Mouse (Mus musculus) urinary bladder, postnatal 36 days (tissue): ENCODE measurements around the gene Castor2.
A peak's percentile ranks its signal among the peaks of the same experiment; 100 is the strongest.

Source experiments
- DNase-seq, 2 experiments: peaks; one replicate each; pipeline ENCODE4 v3.0.0; 2022; ENCODE audit warnings: low spot score in 2 of 2, mixed read lengths in 1 of 2

The Castor2 gene

DNA sequence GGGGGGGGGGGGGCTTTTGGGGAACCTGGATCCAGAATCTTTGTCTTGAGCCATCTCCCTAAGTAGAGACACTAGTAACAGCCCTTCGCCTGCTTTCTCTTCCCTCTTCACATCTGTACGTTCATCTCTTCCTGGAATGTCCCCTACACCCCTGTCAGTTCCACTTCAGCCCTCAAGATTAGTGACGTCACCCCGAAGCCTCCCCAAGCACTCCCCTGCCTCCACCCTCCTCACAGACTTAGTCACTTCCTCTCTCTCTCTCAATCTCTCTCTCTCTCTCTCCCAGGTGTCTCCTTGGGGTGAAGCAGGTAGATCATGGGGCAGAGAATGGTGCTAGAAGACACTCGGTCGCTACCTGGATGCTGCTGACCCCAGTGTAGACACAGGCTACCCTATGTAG lies 3.2 kb downstream of the Castor2 start:
- DNase-seq: no peak

DNA sequence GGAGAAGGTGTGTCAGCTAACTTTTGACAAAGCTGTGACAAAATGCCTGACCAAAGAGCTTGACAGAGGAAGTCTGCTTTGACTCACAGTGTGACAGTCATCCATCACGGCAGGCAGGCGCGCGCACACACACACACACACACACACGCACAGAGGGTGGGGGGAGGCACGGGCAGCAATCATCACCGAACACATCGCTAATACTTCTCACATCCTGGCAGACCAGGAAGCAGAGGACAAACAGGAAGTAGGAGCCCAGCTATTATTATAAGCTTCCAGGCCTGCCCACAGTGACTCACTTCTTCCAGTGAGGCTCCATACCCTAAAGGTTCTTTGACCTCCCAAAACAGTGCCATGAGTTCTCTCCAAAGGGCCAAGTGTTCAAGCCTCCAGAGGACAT lies 6.3 kb downstream of the Castor2 start:
- no peak for DNase-seq

DNA sequence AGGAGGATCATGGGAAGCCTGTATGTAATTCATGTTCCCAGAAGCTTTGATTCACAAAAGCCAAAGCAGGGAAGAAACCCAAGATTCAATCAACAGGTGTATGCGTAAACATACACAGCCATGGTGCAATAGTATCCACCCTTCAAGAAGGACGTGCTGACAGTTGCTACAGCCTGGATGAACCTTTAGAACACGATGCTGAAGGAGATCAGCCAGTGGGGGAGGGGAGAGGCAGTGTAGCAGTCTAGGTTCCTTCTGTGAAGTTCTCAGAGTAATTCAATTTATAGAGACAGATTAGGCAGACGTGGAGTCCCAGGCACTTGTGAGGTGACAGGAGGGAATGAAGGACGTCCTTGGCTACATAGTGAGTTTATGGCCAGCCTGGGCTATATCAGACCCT lies 15.5 kb downstream of the Castor2 start:
- no peak for DNase-seq

DNA sequence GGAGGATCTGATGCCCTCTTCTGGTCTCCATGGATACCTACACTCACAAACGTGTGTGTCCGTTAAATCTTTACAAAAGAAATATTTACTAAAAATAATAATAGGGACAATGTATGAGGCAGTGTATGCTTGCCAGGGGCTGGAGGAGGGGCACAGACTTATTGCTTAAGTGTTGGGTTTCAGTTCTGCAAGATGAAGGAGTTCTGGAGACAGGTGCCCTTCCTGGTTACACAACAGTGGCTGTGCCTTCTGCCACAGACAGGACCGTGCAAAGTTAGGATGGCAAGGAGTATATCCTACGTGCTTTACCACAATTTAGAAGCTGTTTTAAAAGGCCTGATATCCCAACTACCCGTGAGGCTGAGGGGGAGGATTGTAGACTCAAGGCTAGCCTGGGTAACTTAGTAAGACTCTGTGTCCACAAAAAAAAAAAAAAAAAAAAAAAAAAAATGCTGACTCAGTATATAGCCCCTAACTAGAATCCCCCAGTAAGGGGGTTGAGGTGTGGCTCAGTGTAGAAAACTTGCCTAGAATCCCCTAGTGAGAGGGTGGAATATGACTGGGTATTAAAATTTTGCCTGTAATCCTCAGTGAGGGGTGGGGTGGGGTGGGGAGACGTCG lies 16.2 kb downstream of the Castor2 start:
- DNase-seq: no peak

DNA sequence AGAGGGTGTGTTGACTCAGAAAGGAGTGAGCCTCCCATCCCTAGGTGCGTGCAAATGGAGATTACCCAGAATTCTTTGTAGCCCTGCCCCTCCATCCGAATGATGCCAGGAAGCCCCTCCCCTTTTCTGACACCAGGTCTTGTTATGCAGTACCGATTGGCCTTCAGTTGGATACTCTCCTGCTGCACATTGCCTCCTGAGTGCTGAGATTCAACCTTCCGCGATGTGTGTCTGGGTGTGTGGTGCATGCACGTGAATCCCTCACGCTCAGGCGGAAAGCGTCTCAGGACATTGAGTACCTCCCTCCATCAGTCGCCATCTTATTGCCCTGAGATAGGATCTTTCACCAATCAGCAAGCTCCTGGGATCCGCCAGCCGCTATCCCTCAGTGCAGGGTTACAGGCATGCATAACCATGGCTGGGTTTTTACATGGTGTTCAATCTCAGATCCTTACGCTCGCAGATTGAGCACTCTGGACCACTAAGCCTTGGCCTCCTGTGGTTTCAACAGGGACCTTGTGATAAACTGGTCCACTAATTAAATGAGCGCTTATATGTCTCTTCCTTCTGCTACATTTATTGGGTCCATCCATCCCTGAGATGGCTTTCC lies 19.4 kb downstream of the Castor2 start:
- no peak for DNase-seq

DNA sequence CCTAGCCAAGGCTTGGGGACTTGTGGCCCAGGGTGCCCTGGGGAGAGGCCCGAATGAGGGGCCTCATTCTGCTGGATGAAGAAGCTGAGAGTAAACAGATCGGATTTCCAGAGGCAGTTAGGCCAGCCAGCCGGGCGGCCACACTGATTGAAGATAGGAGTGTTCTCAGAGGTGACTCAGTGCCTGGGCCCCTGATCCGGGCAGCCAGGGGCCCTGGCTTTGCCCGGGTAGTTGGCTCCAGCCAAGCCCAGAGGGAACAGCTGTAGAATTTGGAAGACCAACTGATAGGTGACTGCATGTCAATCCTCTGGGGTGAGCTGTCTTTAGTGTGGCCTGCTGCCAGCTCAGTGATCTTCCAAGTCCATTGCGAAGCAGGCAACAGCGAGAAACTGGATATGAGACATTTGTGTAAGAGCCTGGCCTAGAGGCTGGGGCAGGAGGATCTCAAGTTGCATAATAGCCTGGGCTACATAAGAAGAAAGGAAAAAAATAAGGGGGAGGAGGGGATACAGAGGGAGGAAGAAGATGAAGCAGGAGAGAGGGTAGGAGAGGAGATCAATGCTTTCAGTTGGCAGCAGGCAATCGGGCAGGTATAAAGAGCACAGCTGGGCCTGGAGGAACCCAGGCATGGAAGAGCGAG lies 20.1 kb downstream of the Castor2 start:
- DNase-seq: peak; percentile 51 to 67

DNA sequence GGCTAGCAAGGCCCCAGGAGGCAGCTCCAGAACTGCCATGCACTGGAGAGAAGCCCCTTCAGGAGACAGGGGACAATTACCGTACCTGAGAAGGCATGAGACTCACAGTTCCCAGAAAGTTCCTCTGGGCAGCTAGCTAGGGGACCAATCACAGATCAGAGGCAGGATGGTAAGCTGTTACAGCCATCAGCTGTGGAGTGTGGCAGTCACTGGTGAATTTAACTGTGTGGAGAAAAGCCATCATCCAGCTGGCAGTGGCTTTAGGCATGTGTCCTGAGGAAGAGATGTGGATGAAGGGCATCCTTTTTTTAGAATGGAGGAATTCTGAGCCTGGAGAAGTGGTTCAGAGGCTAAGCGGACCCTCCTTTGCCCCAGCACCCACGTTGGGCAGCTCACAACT lies 20.6 kb downstream of the Castor2 start:
- no peak for DNase-seq

DNA sequence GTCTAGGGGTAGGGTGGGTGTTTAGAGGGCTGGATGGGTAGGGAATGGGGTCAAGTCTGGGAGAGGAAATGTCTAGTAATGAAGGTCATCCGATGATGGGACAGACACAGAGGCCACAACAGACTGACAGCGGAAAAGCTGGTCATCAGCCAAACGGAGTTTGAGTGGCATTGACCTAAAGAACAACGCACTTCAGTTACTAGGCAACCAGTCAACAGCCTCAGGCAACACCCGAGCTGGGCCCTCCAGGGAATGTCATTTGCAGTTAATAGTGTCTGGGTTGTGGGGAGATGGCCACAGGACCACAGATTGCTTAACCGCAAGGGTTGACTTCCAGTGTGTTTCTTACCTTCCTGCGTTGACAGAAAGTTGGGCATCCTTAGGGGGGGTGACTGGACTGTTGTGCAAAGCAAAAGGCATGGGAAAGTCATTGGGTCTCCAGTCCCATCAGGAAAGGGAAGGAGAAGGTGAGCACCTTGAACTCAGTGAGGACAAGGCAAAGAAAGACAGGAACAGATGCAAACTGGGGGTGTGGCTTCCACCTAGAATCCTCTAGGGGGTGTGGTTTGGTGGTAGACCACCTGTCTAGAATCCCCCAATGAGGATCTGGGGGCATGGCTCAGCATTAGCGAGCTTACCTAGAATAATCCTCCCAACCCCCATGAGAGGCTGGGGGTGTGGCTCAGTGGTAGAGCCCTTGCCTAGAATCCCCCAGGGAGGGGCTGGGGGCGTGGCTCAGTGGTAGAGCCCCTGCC lies 21.8 kb downstream of the Castor2 start:
- DNase-seq: no peak

DNA sequence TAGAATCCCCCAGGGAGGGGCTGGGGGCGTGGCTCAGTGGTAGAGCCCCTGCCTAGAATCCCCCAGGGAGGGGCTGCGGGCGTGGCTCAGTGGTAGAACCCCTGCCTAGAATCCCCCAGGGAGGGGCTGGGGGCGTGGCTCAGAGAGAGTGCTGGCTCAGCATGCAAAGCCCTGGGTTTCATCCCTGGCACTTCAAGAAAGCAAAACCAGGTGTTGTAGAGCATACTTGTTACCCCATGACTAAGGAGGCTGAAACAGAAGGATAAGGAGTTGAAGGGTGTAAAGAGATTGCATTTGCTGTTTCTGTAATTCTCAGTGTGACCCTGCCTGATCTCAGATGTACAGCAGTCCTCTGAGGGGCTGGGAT lies 22.4 kb downstream of the Castor2 start:
- no peak for DNase-seq

DNA sequence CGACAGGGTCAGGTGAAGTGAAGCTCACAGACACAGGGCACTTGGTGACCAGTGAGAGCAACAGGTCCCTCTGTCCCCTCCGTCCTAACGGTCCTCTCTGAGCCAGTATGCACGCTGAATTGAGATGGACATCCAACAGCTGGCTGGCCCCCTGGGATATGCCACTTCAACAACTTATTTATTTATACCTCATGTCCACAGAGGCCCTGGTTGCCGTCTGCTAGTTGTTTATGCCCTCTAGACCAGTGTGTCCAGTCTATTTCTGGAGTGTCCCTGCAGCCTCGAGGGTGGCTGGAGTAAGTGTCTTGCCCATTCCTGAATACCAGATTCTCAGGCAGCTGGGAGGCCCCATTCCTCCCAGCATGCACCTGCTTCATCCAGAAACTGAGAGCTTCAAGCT lies 24.3 kb downstream of the Castor2 start:
- DNase-seq: peak in 1 of 2 experiments; percentile 24

DNA sequence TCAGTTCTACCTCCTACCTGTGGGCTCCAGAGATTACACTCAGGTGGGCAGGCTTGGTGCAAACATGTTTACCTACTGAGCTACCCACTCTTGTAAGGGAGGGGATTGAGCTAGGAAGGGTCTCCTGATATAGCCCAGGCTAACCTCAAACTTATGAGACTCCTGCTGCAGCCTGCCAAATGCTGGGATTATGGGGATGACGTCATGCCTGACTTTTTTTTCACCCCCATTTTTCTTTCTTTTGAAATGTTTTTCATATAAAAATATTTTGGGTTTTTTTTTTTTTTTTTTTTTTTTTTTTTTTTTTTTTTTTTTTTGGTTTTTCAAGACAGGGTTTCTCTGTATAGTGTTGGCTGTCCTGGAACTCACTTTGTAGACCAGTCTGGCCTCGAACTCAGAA lies 26.7 kb downstream of the Castor2 start:
- no peak for DNase-seq

DNA sequence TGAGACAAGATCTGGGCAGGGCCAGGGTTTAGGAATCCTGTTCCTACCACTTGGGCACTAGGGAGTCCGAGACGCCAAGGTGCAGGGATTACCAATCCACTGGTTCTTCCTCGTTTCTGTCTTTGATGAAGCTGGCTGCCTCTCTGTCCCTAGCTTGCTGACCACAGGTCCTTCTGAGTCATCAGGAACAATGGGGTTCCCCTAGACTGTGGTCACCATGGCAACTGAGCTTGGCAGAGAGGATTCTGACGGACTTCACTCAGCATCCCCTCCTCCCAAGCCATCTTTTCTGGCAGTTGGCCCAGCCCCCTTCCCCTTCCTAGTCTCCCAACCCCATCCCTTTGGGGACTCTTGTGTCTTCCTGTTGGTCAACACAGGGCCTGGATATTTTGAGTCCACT lies 32.1 kb downstream of the Castor2 start:
- DNase-seq: no peak

DNA sequence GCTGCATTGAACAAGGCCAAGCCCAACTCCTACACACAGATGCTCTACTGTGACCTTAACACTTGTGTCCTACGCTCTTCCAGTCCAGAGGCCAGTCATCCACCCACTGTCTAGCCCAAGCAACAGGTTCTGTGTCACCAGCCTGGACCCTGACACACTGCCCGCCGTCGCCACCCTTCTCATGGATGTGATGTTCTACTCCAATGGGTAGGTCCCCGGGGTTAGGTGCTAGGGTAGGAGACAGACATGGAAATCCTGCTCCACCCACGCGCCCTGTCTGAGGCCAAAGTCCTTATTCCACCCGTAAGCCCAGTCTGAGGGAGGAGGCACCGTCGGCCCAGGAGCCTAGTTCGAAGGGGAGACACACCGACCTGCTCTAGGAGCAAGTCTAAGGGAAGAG lies 36.5 kb downstream of the Castor2 start:
- DNase-seq: no peak

DNA sequence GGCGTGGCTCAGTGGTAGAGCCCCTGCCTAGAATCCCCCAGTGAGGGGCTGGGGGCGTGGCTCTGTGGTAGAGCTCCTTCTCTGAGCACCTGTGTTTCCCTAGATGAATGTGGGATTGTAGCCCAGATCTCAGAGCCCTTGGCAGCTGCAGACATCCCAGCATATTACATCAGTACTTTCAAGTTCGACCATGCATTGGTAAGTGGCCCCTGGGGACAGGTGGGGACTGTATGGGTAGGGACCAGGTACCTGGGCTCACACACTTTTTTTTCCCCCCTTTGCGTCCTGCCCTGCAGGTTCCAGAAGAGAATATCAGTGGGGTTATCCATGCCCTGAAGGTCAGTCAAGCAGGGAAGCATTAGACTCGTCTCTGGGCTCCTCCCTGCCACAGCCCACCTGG lies 38.4 kb downstream of the Castor2 start:
- DNase-seq: no peak

DNA sequence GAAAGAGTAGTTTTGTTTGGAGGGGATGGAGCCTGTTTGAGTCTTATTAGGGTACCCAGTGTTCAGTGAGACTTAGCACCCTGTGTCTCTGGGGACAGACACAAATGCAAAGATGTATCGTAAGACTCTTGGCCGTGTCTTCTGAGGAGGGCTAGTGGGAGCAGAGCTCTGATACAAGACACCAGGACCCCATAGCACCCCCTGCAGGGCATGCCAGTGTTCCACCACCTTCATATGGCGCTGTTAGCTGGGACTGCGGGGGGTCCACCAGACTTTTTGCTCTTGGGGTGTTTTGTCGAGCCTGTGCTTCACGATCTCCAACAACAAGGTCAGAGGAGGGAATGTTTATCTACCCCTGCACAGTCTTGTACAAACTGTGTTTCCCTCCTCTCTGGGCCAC lies 39.9 kb downstream of the Castor2 start:
- DNase-seq: no peak

DNA sequence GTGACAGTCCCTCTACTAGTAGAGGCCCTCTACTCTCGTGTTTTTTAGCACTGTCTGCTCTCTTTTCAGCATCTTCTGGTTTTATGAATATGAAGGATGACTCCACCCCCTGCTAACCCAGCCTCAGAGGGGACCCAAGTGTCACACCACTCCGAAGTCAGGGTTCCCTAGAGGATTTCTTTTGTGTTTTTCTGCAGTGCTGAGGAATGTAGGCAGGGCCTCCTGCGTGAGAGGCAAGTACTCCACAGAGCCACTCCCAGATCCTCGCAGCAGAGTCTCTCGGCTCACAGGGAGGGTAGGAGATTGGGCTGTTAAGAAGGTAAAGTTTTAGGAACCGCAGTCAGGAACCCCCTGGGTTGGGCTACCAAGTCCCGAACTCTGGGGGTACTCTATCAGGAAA lies 41.7 kb downstream of the Castor2 start:
- no peak for DNase-seq

DNA sequence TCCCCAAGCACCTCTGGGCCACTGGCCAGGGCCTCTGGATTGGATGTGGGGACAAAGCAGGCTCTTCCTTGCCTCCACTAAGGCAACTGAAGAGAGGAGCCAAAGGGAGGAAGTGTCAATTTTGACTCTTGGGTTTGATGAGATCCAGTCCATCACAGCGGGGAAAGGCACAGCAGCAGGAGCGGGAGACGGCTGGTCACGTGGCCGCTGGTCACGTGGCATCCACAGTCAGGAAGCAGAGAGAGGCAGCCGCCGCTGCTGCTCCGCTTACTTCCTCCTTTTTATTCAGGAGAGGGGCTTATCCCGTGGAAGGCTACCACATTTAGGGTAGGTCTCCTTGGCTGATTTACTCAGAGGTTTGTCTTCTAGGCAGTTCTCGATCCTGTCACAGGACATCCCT lies 42.9 kb downstream of the Castor2 start:
- DNase-seq: no peak

DNA sequence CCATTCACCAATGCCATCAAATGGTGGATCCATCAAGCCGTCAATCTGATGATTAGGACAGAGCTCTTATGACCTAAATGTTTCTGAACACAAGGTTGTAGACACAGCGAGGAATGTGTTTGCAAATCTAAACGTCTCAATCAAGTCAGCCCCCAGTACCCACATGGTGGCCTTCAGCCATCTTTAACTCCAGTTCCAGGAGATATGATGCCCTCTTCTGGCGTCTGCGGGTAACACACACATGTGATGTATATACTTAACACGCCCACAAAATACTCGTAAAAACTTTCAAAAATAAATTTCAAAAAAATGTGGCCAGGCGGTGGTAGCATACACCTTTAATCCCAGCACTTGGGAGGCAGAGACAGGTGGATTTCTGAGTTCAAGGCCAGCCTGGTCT lies 45.5 kb downstream of the Castor2 start:
- no peak for DNase-seq

DNA sequence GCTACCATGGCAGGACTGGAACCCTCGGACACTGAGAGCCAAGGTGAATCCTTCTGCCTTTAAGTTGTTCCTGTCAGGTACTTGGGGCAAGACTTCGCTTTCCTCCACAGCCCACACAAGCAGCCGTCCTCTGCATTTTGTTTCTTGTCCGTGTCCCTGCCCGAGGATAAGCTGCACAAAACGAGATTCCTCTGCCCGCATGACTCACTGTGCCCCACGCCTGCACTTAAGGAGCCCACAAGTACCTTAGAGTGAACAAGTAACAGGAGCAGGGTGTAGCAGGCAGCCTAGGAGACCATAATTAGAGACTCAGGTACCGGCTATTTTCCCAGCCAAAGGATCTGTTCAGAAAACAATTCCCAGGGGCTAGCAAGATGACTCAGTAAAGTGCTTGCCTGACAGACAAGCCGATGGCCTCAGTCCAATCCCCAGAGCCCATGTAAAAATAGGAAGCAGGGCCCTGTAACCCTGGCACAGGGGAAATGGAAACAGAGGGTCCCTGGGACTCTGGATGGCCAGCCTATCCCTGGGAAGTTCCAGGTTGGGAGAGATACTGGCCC lies 47.8 kb downstream of the Castor2 start:
- no peak for DNase-seq

DNA sequence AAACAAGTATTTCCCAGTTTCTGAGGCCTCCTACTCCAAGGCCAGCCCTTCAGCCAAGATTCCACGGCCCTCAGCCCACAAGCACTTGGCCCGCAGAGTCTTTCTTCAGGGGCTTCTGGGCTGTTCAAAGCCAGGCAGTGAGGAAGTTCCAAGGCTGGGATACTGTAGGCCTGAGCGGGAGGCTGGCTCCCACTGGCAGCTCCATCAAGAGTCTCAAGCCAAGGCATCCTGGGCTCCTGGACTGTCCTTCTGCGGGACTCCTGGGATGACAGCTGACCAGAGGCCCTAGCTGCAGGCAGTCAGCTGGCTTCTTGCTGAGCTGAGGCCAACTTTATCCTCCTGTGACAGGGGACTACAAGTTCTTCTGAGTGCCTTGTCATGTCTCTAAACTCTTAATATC lies 48.6 kb downstream of the Castor2 start:
- no peak for DNase-seq

DNA sequence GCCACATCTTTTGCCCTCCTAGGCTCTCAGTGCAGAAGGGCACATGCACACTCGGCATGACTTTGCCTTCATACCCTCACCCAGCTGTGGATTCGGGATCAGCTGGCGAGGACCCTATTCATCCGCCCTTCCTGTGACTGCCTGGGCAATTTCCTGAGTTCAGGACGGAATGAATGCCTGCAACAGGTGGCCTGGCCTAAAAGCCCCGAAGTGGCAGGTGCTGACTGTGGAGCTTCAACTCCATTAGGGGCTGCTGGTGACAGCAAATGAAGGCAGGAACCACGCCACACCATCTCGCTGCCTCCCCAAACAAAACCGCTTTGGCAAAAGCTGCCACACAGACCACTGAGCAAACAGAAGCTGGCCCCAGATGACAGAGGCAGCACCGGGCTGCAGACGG lies 52.4 kb downstream of the Castor2 start:
- DNase-seq: no peak

DNA sequence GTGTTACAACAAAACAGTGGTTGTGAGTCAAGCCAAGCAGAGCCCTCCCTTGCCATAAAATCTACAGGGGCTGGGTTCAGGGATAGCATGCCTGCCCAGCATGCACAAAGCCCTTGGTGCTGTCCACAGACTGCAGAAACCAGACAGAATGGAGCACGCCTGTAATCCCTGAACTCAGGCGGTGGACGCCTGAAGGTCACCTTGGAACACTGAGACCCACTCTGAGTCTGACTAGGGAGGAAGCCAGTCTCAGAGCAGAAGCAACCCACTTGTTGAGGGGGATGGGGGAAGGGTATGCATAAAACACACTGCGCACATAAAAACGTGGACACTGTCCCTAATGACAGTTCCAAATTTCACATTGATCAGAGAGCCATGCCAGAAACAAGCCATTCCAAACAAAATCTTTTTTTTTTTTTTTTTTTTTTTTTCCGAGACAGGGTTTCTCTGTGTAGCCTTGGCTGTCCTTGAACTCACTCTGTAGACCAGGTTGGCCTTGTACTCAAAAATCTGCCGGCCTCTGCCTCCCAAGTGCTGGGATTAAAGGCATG lies 56.5 kb downstream of the Castor2 start:
- DNase-seq: no peak
